Mouse (Mus musculus) heart, postnatal 0 days (tissue): ENCODE results near the gene Tnr.

ENCODE experiments used
- CTCF ChIP-seq: IDR thresholded peaks from 2 replicates; pipeline ENCODE4 v1.5.1; 2016; ENCODE audit warnings: antibody characterized with exemption, control low read depth, low read depth
- EP300 ChIP-seq: IDR thresholded peaks from 2 replicates; pipeline ENCODE4 v1.6.1; 2016; ENCODE audit warnings: antibody characterized with exemption, low read depth

- TF ChIP-seq EP300: no peak
- TF ChIP-seq CTCF: no peak
Measured at GRCm38 (mm10) chr1:159716301-159716700, 192.7 kb downstream of the Tnr start.
